Mouse (Mus musculus) embryonic facial prominence, embryonic 14.5 days (tissue): Measurements from ENCODE around the gene Nek8. TPM values are rescaled to one million over a fixed set of nuclear protein-coding genes. Genes with fewer than 3 reads are reported as not detected.
A peak's percentile ranks its signal among the peaks of the same experiment; 100 is the strongest.

ENCODE experiments used
- ATAC-seq: fragments of 200-750 bp; cut with Nextera tagmentation; 2 replicates; pipeline ENCODE4 v1.8.0; 2017; ENCODE audit warnings: low read depth, moderate number of reproducible peaks, moderate TSS enrichment
- DNase-seq: peaks from one replicate; pipeline ENCODE4 v3.0.0-alpha.2; 2015; ENCODE audit warnings: low spot score
- H3K27ac ChIP-seq: fragments of 300-500 bp; sonication (generic); replicated peaks from 2 replicates; pipeline ENCODE4 v1.5.1; 2014; ENCODE audit warnings: low read depth, mild to moderate bottlenecking, low read length, moderate library complexity
- H3K27me3 ChIP-seq: fragments of 300-500 bp; sonication (generic); replicated peaks from 2 replicates; pipeline ENCODE4 v1.6.1; 2014; ENCODE audit warnings: low read length; ENCODE audit not compliant: control insufficient read depth, insufficient read depth
- H3K36me3 ChIP-seq: fragments of 300-500 bp; sonication (generic); 2 replicates; pipeline ENCODE4 v1.6.1; 2014; ENCODE audit warnings: low read length, mixed read lengths; ENCODE audit not compliant: control insufficient read depth, insufficient read depth
- H3K4me1 ChIP-seq: fragments of 300-500 bp; sonication (generic); 2 replicates; pipeline ENCODE4 v1.6.1; 2014; ENCODE audit warnings: antibody characterized with exemption, low read length; ENCODE audit not compliant: control insufficient read depth, insufficient read depth
- H3K4me2 ChIP-seq: fragments of 300-500 bp; sonication (generic); 2 replicates; pipeline ENCODE4 v1.6.1; 2014; ENCODE audit warnings: low read depth, mild to moderate bottlenecking, low read length, moderate library complexity, mixed read lengths
- H3K4me3 ChIP-seq: fragments of 300-500 bp; sonication (generic); 2 replicates; pipeline ENCODE4 v1.5.1; 2014; ENCODE audit warnings: low read depth, mild to moderate bottlenecking, low read length
- H3K9ac ChIP-seq: fragments of 300-500 bp; sonication (generic); 2 replicates; pipeline ENCODE4 v1.6.1; 2014; ENCODE audit warnings: low read depth, mild to moderate bottlenecking, low read length, moderate library complexity, mixed read lengths
- H3K9me3 ChIP-seq: fragments of 300-500 bp; sonication (generic); 2 replicates; pipeline ENCODE4 v1.6.1; 2016; ENCODE audit warnings: low read length; ENCODE audit not compliant: control insufficient read depth
- WGBS: fragments of 180-500 bp; shearing (Covaris S2); extraction: QIAGEN DNeasy Blood & Tissue Kit; methylation state at CpG from one replicate; pipeline ENCODE4 v1.1.7; 2014; 5-methylcytosine and 5-hydroxymethylcytosine counted together
- polyA plus RNA-seq: library from polyadenylated mRNA; unstranded; fragments of >200 nt; fragmentation: Nextera tagmentation; extraction: Ambion mirVana; gene quantifications from 2 replicates; pipeline ENCODE4 v1.2.1, GENCODE M21; 2014

The Nek8 gene
- polyA plus RNA-seq, 1 experiment from 2014 or later = 10.8 TPM

- WGBS = 53% methylated on average over 7 of the region's 9 CpGs
- peaks cover 78% of the 10 kb centered on the region for H3K36me3 ChIP-seq
These were observed 23.9 kb downstream of the Nek8 start for GRCm38 (mm10) chr11:78152299-78153231.

GRCm38 (mm10) chr11:78151161-78151560, 25.3 kb downstream of the Nek8 start:
- no peaks in the 10 kb centered on the region for H3K27me3 ChIP-seq
- H3K36me3 ChIP-seq = peaks cover 76% of the 10 kb centered on the region
- DNase-seq (no peak), ATAC-seq (no peak)
- no peak overlapping the region for H3K27ac ChIP-seq
- WGBS = 57% methylated on average over 1 of the region's 1 CpGs
- H3K9ac ChIP-seq = no peak overlapping the region
- no peak overlapping the region for H3K4me2 ChIP-seq
- H3K9me3 ChIP-seq = no peaks in the 10 kb centered on the region
- H3K4me1 ChIP-seq = 0 out of 2 replicates have a peak, but pooled peaks cover 3% of the 10 kb centered on the region
- H3K4me3 ChIP-seq = no peak overlapping the region

More at GRCm38 (mm10) chr11:78152299-78153231, 23.9 kb downstream of the Nek8 start:
- ATAC-seq (no peak), DNase-seq (peak; percentile 53)
- Histone ChIP-seq H3K9me3 (no peaks in the 10 kb centered on the region), H3K4me2 (no peak overlapping the region), H3K4me1 (0 out of 2 replicates have a peak, but pooled peaks cover 3% of the 10 kb centered on the region), H3K4me3 (no peak overlapping the region), H3K27ac (peak overlapping the region; percentile 57), H3K9ac (no peak overlapping the region), H3K27me3 (no peaks in the 10 kb centered on the region)

DNA sequence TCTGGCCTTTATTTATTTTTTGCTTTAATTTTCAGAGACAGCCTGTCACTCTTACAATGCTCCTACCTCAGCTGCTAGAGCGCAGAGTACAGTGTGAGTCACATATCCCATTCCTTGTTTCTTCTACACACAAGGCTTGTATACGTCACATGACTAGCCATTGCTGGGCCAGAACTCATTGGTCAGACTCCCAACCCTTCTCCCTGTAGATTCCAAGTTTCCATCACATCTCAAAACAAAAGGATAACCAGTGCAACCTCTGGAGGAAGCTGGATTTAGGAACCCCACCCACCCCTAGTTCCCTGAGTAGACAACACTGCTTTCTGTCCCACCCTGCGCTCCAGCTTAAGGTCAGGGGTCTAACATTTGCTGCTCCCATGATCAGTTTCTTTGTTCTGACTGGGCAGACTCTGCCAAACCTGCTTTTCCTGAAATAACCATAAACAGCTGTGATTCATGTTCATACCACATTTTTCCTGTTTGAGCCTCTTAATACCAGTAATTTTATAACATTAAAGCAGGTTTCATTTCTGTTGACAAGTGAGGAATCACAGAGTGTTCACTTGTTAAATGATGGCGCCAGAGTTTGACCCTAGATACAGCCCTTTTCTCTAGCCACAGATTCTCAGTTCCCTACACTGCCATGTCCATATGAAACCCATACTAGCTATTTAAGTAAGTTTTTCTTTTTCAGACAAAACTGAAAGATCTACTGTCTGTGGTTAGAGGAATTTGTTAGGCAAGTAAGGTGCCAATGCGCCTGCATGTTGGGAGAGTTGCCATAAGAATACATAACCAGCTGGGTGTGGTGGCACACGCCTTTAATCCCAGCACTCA, 29.6 kb downstream of the Nek8 start:
- ATAC-seq = peak; percentile 74; the same call in 1 of the 2 replicates
- peak; percentile 47 for DNase-seq
- no peaks in the 10 kb centered on the region for H3K4me1 ChIP-seq
- H3K27ac ChIP-seq = peak overlapping the region; percentile 61
- peaks cover 75% of the 10 kb centered on the region for H3K36me3 ChIP-seq
- H3K9me3 ChIP-seq = no peaks in the 10 kb centered on the region
- H3K4me3 ChIP-seq = no peak overlapping the region
- H3K9ac ChIP-seq = no peak overlapping the region; the same call in 1 of the 2 replicates
- 75% methylated on average over 6 of the region's 6 CpGs for WGBS
- no peak overlapping the region for H3K4me2 ChIP-seq
- H3K27me3 ChIP-seq = no peaks in the 10 kb centered on the region

- no peaks in the 10 kb centered on the region for H3K27me3 ChIP-seq
- no peak for ATAC-seq
- H3K36me3 ChIP-seq = peaks cover 74% of the 10 kb centered on the region
- no peak overlapping the region for H3K4me3 ChIP-seq
- H3K4me1 ChIP-seq = no peaks in the 10 kb centered on the region
- H3K27ac ChIP-seq = peak overlapping the region; percentile 61
- no peak overlapping the region for H3K4me2 ChIP-seq
- no peaks in the 10 kb centered on the region for H3K9me3 ChIP-seq
- no peak for DNase-seq
- H3K9ac ChIP-seq = no peak overlapping the region
- WGBS = 75% methylated on average over 5 of the region's 5 CpGs
These were observed 30.3 kb downstream of the Nek8 start for GRCm38 (mm10) chr11:78146168-78146567.

- DNase-seq (no peak), ATAC-seq (no peak)
- no peak overlapping the region for H3K9ac ChIP-seq
- no peak overlapping the region for H3K4me3 ChIP-seq
- no peaks in the 10 kb centered on the region for H3K4me1 ChIP-seq
- peaks cover 51% of the 10 kb centered on the region for H3K36me3 ChIP-seq
- WGBS = 87% methylated on average over 2 of the region's 2 CpGs
- no peaks in the 10 kb centered on the region for H3K27me3 ChIP-seq
- no peak overlapping the region for H3K4me2 ChIP-seq
- H3K9me3 ChIP-seq = no peaks in the 10 kb centered on the region
- no peak overlapping the region for H3K27ac ChIP-seq
These were observed 33.0 kb downstream of the Nek8 start for GRCm38 (mm10) chr11:78143520-78143919.

DNA sequence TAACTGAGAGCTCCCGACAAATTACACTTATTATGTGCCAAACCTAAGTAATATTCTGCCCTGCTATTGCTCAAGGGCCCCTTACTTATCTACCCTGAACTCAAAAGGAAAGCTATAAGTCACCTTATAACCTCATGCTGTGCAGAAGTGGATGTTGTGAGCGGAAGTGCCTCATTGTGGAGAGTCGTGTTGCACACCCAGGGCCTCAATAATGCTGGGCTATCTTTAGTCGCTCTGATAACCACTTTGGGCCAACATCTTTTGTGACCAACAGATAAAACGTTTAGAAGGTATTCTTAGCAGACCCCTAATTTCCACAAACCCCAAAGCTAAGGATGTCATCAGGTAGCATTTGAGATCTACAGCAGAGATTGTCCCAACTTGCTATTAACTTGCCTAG, 35.8 kb downstream of the Nek8 start:
- ATAC-seq (no peak), DNase-seq (no peak)
- Histone ChIP-seq H3K9me3 (no peaks in the 10 kb centered on the region), H3K4me2 (no peak overlapping the region), H3K9ac (no peak overlapping the region), H3K4me3 (no peak overlapping the region), H3K27ac (no peak overlapping the region), H3K36me3 (peaks cover 28% of the 10 kb centered on the region), H3K4me1 (no peaks in the 10 kb centered on the region), H3K27me3 (no peaks in the 10 kb centered on the region)
- WGBS = 82% methylated on average over 5 of the region's 5 CpGs

DNA sequence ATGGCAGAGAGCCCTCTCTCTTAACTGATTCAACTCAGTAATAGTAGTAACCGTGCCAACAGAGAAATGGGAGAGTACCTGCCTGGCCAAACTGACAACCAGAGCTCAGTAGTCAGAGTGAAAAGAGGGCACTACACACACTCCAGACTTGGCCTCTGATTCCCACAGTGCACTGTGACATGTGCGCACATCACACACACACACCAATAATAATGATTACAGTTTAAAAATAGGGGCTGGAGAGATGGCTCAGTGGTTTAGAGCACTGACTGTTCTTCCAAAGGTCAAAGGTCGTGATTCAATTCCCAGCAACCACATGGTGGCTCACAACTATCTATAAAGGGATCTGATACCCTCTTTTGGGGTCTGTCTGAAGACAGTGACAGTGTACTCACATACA, 38.5 kb downstream of the Nek8 start:
- H3K9me3 ChIP-seq = no peaks in the 10 kb centered on the region
- H3K4me2 ChIP-seq = no peak overlapping the region
- H3K27ac ChIP-seq = no peak overlapping the region
- ATAC-seq (no peak), DNase-seq (no peak)
- no peaks in the 10 kb centered on the region for H3K4me1 ChIP-seq
- H3K36me3 ChIP-seq = peaks cover 1% of the 10 kb centered on the region; the same call in 1 of the 2 replicates
- no peak overlapping the region for H3K9ac ChIP-seq
- 93% methylated on average over 3 of the region's 3 CpGs for WGBS
- no peak overlapping the region for H3K4me3 ChIP-seq
- no peaks in the 10 kb centered on the region for H3K27me3 ChIP-seq

GRCm38 (mm10) chr11:78137584-78137983, 38.9 kb downstream of the Nek8 start:
- Histone ChIP-seq H3K4me1 (no peaks in the 10 kb centered on the region), H3K9ac (no peak overlapping the region), H3K27ac (no peak overlapping the region), H3K36me3 (no peaks in the 10 kb centered on the region), H3K4me2 (no peak overlapping the region), H3K9me3 (no peaks in the 10 kb centered on the region), H3K4me3 (no peak overlapping the region), H3K27me3 (no peaks in the 10 kb centered on the region)
- ATAC-seq = no peak
- 73% methylated on average over 4 of the region's 4 CpGs for WGBS
- DNase-seq = no peak
